Mouse (Mus musculus) G1E (cell line): Measurements from ENCODE around the gene Gucy2c.

Source experiments
- CTCF ChIP-seq: IDR thresholded peaks from 2 replicates; pipeline ENCODE4 v1.5.1; 2012; ENCODE audit warnings: low read depth, low read length, inconsistent platforms, mixed read lengths
- GATA2 ChIP-seq: IDR thresholded peaks from 2 replicates; pipeline ENCODE4 v1.6.1; 2012; ENCODE audit warnings: low read depth, low read length, inconsistent platforms, borderline replicate concordance
- POLR2AphosphoS5 ChIP-seq: IDR thresholded peaks from 2 replicates; pipeline ENCODE4 v1.6.1; 2012; ENCODE audit warnings: low read depth, low read length, inconsistent platforms; ENCODE audit not compliant: insufficient replicate concordance
- TAL1 ChIP-seq: conservative IDR thresholded peaks from 2 replicates; pipeline ENCODE4 v1.6.1; 2012; ENCODE audit warnings: low read depth, low read length, inconsistent platforms, mixed read lengths

DNA sequence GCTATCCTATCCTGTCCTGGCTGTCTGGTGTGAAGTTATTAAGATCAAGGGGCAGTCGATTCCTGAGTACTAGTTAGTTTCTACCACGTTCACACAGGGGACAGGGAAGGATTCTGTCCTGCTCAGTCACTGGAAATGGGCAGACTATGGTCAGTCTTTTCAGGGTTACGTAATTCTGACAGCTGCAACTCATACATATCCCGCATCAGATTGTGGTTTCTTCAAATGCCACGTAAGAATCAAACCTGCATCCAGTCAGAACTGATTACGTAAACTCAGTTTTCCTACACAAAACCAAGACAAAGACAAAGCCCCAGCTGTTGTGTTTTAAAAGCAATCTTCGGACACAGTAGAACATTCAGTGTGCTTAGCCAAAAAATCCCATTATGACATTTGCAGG, 33.8 kb upstream of the Gucy2c start:
- TF ChIP-seq CTCF (no peak), POLR2AphosphoS5 (no peak), GATA2 (no peak), TAL1 (no peak)
